Mouse (Mus musculus): ENCODE results near the gene Prkag3. TPM values are rescaled to one million over a fixed set of nuclear protein-coding genes. Genes with fewer than 3 reads are reported as not detected.

Prkag3 gene
- total and polyA plus RNA-seq, 2 experiments, result 0.28 TPM; not detected in 1

DNA sequence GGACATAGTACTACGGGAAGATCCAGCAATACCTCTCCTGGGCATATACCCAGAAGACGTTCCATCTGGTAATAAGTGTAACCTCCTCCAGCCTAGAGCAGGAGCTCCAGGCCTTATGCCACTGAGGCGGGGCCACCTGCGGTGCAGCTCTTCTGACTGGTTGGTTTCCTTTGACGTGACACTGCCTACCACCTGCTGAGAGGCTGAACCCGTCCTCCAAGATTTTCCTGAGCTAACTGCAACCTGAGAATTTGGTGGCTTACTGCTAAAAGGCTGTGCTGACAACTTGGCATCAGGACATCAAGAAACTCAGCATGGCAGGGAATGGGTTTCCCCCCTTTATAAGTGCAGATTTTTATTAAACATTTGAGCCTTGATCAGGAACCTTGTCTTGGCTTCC lies 39.5 kb downstream of the Prkag3 start:
- Histone ChIP-seq H3K27me3 (ENCODE audit: control insufficient read depth, insufficient read depth, low read length) (no peaks in the 10 kb centered on the region), H3K9ac (ENCODE audit: low read depth, low read length) (no peak overlapping the region), H3K4me1 (ENCODE audit: control insufficient read depth, insufficient read depth, low read length) (no peaks in the 10 kb centered on the region), H3K4me3 (ENCODE audit: insufficient read depth, low read depth, low read length) (no peak overlapping the region), H3K36me3 (ENCODE audit: control insufficient read depth, insufficient read depth, low read length) (no peaks in the 10 kb centered on the region), H3K27ac (replicated peaks; ENCODE audit: insufficient read depth, low read depth, low read length) (no peak overlapping the region), H3K79me2 (ENCODE audit: control insufficient read depth, insufficient read depth, low read length) (peaks cover 4% of the 10 kb centered on the region; the same call in 1 of the 2 replicates)
- TF ChIP-seq POLR2A (IDR thresholded peaks at IDR 0.05; ENCODE audit: extremely low read depth, insufficient read depth, low read length) (no peak), CTCF (IDR thresholded peaks at IDR 0.05; ENCODE audit: low read depth, low read length) (no peak)
- no peak for DNase-seq (ENCODE audit: extremely low read depth, low read depth, low spot score)
- WGBS, result 73% methylated on average over 6 of the region's 6 CpGs

- no peak for DNase-seq (ENCODE audit: extremely low read depth, low read depth, low spot score)
- Histone ChIP-seq H3K9ac (ENCODE audit: low read depth, low read length) (no peak overlapping the region), H3K79me2 (ENCODE audit: control insufficient read depth, insufficient read depth, low read length) (no peaks in the 10 kb centered on the region), H3K4me1 (ENCODE audit: control insufficient read depth, insufficient read depth, low read length) (peaks cover 2% of the 10 kb centered on the region; the same call in 1 of the 2 replicates), H3K27me3 (ENCODE audit: control insufficient read depth, insufficient read depth, low read length) (no peaks in the 10 kb centered on the region), H3K27ac (replicated peaks; ENCODE audit: insufficient read depth, low read depth, low read length) (no peak overlapping the region), H3K36me3 (ENCODE audit: control insufficient read depth, insufficient read depth, low read length) (no peaks in the 10 kb centered on the region), H3K4me3 (ENCODE audit: insufficient read depth, low read depth, low read length) (no peak overlapping the region)
- 87% methylated on average over 5 of the region's 5 CpGs for WGBS
- TF ChIP-seq CTCF (IDR thresholded peaks at IDR 0.05; ENCODE audit: low read depth, low read length) (no peak), POLR2A (IDR thresholded peaks at IDR 0.05; ENCODE audit: extremely low read depth, insufficient read depth, low read length) (no peak)
Observed at GRCm38 (mm10) chr1:74705016-74705415, 44.0 kb downstream of the Prkag3 start.

- Histone ChIP-seq H3K4me1 (ENCODE audit: control insufficient read depth, insufficient read depth, low read length) (peaks cover 4% of the 10 kb centered on the region), H3K27ac (replicated peaks; ENCODE audit: insufficient read depth, low read depth, low read length) (no peak overlapping the region), H3K27me3 (ENCODE audit: control insufficient read depth, insufficient read depth, low read length) (no peaks in the 10 kb centered on the region), H3K79me2 (ENCODE audit: control insufficient read depth, insufficient read depth, low read length) (no peaks in the 10 kb centered on the region), H3K36me3 (ENCODE audit: control insufficient read depth, insufficient read depth, low read length) (0 out of 2 replicates have a peak, but pooled peaks cover 2% of the 10 kb centered on the region), H3K4me3 (ENCODE audit: insufficient read depth, low read depth, low read length) (no peak overlapping the region), H3K9ac (ENCODE audit: low read depth, low read length) (no peak overlapping the region)
- WGBS, result 80% methylated on average over 3 of the region's 3 CpGs
- no peak for DNase-seq (ENCODE audit: extremely low read depth, low read depth, low spot score)
- no peak for TF ChIP-seq POLR2A (IDR thresholded peaks at IDR 0.05; ENCODE audit: extremely low read depth, insufficient read depth, low read length)
- TF ChIP-seq CTCF (IDR thresholded peaks at IDR 0.05; ENCODE audit: low read depth, low read length), result no peak
Observed at GRCm38 (mm10) chr1:74704156-74704555, 44.9 kb downstream of the Prkag3 start.

- Histone ChIP-seq H3K79me2 (ENCODE audit: control insufficient read depth, insufficient read depth, low read length) (no peaks in the 10 kb centered on the region), H3K4me1 (ENCODE audit: control insufficient read depth, insufficient read depth, low read length) (peaks cover 18% of the 10 kb centered on the region), H3K4me3 (ENCODE audit: insufficient read depth, low read depth, low read length) (no peak overlapping the region), H3K27me3 (ENCODE audit: control insufficient read depth, insufficient read depth, low read length) (no peaks in the 10 kb centered on the region), H3K9ac (ENCODE audit: low read depth, low read length) (no peak overlapping the region), H3K27ac (replicated peaks; ENCODE audit: insufficient read depth, low read depth, low read length) (no peak overlapping the region), H3K36me3 (ENCODE audit: control insufficient read depth, insufficient read depth, low read length) (0 out of 2 replicates have a peak, but pooled peaks cover 4% of the 10 kb centered on the region)
- no peak for DNase-seq (ENCODE audit: extremely low read depth, low read depth, low spot score)
- TF ChIP-seq POLR2A (IDR thresholded peaks at IDR 0.05; ENCODE audit: extremely low read depth, insufficient read depth, low read length) (no peak), CTCF (IDR thresholded peaks at IDR 0.05; ENCODE audit: low read depth, low read length) (no peak)
- WGBS, result 87% methylated on average over 6 of the region's 6 CpGs
Observed at GRCm38 (mm10) chr1:74702142-74702553, 46.9 kb downstream of the Prkag3 start.

GRCm38 (mm10) chr1:74698791-74699190 lies 50.2 kb downstream of the Prkag3 start:
- H3K27ac ChIP-seq (replicated peaks; ENCODE audit: insufficient read depth, low read depth, low read length), result peak overlapping the region; percentile 94

GRCm38 (mm10) chr1:74698353-74698752 lies 50.7 kb downstream of the Prkag3 start:
- TF ChIP-seq POLR2A (IDR thresholded peaks at IDR 0.05; ENCODE audit: extremely low read depth, insufficient read depth, low read length) (no peak), CTCF (IDR thresholded peaks at IDR 0.05; ENCODE audit: low read depth, low read length) (no peak)
- Histone ChIP-seq H3K9ac (ENCODE audit: low read depth, low read length) (no peak overlapping the region), H3K4me1 (ENCODE audit: control insufficient read depth, insufficient read depth, low read length) (peaks cover 19% of the 10 kb centered on the region), H3K36me3 (ENCODE audit: control insufficient read depth, insufficient read depth, low read length) (peaks cover 4% of the 10 kb centered on the region; the same call in 1 of the 2 replicates), H3K27ac (replicated peaks; ENCODE audit: insufficient read depth, low read depth, low read length) (peak overlapping the region; percentile 94), H3K4me3 (ENCODE audit: insufficient read depth, low read depth, low read length) (no peak overlapping the region), H3K27me3 (ENCODE audit: control insufficient read depth, insufficient read depth, low read length) (no peaks in the 10 kb centered on the region), H3K79me2 (ENCODE audit: control insufficient read depth, insufficient read depth, low read length) (no peaks in the 10 kb centered on the region)
- no peak for DNase-seq (ENCODE audit: extremely low read depth, low read depth, low spot score)
- WGBS, result 100% methylated on average over 1 of the region's 1 CpGs

More at GRCm38 (mm10) chr1:74698791-74699190, 50.2 kb downstream of the Prkag3 start:
- no peak overlapping the region for H3K4me3 ChIP-seq (ENCODE audit: insufficient read depth, low read depth, low read length)
- H3K9ac ChIP-seq (ENCODE audit: low read depth, low read length), result 0 out of 2 replicates have a peak overlapping the region, but pooled peaks have one; percentile 3
- H3K79me2 ChIP-seq (ENCODE audit: control insufficient read depth, insufficient read depth, low read length), result no peaks in the 10 kb centered on the region
- peaks cover 4% of the 10 kb centered on the region; the same call in 1 of the 2 replicates for H3K36me3 ChIP-seq (ENCODE audit: control insufficient read depth, insufficient read depth, low read length)
- 10% methylated on average over 1 of the region's 1 CpGs for WGBS
- DNase-seq (ENCODE audit: extremely low read depth, low read depth, low spot score), result peak; percentile 94
- no peak for TF ChIP-seq POLR2A (IDR thresholded peaks at IDR 0.05; ENCODE audit: extremely low read depth, insufficient read depth, low read length)
- H3K27me3 ChIP-seq (ENCODE audit: control insufficient read depth, insufficient read depth, low read length), result no peaks in the 10 kb centered on the region
- peaks cover 19% of the 10 kb centered on the region for H3K4me1 ChIP-seq (ENCODE audit: control insufficient read depth, insufficient read depth, low read length)

Measured in liver, adult 2 months (tissue).